Mouse (Mus musculus) small intestine, adult 2 months (tissue): Measurements from ENCODE around the gene Pde8b.

ENCODE experiments used
- CTCF ChIP-seq: fragments of 200-500 bp; IDR thresholded peaks from 2 replicates; pipeline ENCODE4 v1.5.1; 2012; ENCODE audit warnings: low read depth, mild to moderate bottlenecking, control low read depth, inconsistent platforms, low read length, moderate library complexity, mixed read lengths; ENCODE audit not compliant: insufficient replicate concordance, insufficient read length; ENCODE audit errors: extremely low read depth
- POLR2A ChIP-seq: fragments of 200-500 bp; IDR thresholded peaks from 2 replicates; pipeline ENCODE4 v1.6.1; 2012; ENCODE audit warnings: low read depth, mild to moderate bottlenecking, control low read depth, inconsistent platforms, low read length, moderate library complexity

DNA sequence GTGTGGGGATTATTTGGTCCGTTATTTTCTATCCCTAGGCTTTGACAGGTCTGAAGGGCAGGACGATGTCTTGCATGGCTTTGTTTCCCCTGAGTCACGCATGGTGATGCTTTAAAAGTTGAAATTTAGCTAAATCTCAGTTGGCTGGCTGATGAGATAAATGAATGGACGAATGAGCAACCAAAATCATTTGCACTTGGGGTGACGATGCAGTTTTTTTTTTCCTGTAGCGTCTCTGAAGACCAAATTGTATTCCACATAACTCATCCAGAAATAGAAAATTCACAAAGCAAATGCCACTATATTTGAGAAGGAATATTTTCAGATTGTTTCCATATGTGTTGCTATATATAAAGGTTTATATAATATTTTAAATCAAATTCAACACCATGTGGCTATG lies 6.9 kb upstream of the Pde8b start:
- no peak for TF ChIP-seq POLR2A
- no peak for TF ChIP-seq CTCF
